Mouse (Mus musculus): ENCODE results near the gene Rubcn. TPM values are rescaled to one million over a fixed set of nuclear protein-coding genes. Genes with fewer than 3 reads are reported as not detected.

The Rubcn gene
- polyA plus RNA-seq, 1 experiment from 2014 or later: 22.6 TPM

DNA sequence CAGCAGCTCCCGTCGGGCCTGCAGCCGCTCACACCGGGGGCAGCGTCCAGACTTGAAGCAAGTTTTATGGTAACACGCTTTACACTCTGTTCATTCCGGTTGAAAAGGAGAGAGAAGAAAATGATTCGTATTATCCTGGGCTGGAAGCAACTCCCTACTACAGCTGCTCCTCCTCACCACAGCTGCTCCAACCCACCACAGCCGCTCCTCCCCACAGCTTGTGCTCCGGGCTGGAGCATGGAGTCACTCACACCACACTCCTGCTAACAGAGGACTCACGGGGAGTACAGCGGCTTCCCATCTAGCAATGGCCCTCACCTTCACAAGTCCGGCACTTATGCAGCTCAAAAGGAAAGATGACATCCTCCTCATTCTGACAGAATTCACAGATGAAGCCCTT, 53.5 kb downstream of the Rubcn start:
- Histone ChIP-seq H3K36me3 (peaks cover 73% of the 10 kb centered on the region), H3K27me3 (ENCODE audit: insufficient read depth, poor library complexity, severe bottlenecking) (no peaks in the 10 kb centered on the region), H3K4me1 (replicated peaks) (no peaks in the 10 kb centered on the region), H3K4me3 (no peak overlapping the region), H3K27ac (no peak overlapping the region), H3K9me3 (no peaks in the 10 kb centered on the region)
- 93% methylated on average over 13 of the region's 13 CpGs for WGBS
- no peak for DNase-seq (ENCODE audit: low spot score)

DNA sequence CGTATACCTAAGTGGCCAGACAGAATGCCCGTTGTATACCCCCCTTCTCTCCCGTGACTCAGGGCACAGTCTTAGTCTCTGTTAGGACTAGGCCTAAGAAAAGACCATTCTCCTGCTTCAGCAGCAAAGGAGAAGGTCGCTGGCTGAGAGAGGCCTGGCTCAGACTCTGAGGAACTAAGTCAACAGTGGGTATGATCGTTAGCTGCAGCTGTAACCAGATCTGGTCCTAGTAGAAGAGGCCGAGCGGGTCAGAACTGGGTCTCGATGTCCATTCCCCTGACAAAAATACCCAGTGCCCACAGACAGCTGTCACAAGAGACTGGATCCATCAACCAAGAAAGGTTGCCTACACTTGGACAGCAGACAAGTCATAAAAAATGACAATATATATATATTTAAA, 54.1 kb downstream of the Rubcn start:
- no peak for DNase-seq (ENCODE audit: low spot score)
- Histone ChIP-seq H3K27me3 (ENCODE audit: insufficient read depth, poor library complexity, severe bottlenecking) (no peaks in the 10 kb centered on the region), H3K27ac (no peak overlapping the region), H3K4me3 (no peak overlapping the region), H3K4me1 (replicated peaks) (no peaks in the 10 kb centered on the region), H3K9me3 (no peaks in the 10 kb centered on the region), H3K36me3 (peaks cover 67% of the 10 kb centered on the region)
- WGBS: 89% methylated on average over 8 of the region's 8 CpGs

GRCm38 (mm10) chr16:32822881-32823280, 54.7 kb downstream of the Rubcn start:
- Histone ChIP-seq H3K27ac (no peak overlapping the region), H3K4me1 (replicated peaks) (no peaks in the 10 kb centered on the region), H3K27me3 (ENCODE audit: insufficient read depth, poor library complexity, severe bottlenecking) (no peaks in the 10 kb centered on the region), H3K4me3 (no peak overlapping the region), H3K36me3 (peaks cover 61% of the 10 kb centered on the region), H3K9me3 (no peaks in the 10 kb centered on the region)
- 83% methylated on average over 5 of the region's 5 CpGs for WGBS
- no peak for DNase-seq (ENCODE audit: low spot score)

DNA sequence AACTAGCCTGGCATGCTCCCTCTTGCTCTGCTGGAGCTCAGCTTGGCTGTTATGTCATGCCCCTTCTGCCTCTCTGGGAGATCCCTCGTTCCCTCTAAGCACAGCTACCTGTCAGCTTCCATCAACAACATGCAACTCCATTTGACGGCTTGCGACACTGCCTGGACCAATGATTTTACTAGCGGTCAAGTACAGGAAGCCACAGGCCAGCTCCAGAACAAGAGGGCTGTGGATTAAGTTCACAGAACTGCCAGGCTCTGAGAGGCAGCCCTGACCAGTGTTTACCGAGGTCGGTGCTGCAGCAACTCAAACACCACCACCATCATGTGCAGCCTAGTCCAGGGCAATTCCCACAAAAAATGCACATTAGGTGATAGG, 55.1 kb downstream of the Rubcn start:
- H3K4me3 ChIP-seq: no peak overlapping the region
- 88% methylated on average over 6 of the region's 6 CpGs for WGBS

DNA sequence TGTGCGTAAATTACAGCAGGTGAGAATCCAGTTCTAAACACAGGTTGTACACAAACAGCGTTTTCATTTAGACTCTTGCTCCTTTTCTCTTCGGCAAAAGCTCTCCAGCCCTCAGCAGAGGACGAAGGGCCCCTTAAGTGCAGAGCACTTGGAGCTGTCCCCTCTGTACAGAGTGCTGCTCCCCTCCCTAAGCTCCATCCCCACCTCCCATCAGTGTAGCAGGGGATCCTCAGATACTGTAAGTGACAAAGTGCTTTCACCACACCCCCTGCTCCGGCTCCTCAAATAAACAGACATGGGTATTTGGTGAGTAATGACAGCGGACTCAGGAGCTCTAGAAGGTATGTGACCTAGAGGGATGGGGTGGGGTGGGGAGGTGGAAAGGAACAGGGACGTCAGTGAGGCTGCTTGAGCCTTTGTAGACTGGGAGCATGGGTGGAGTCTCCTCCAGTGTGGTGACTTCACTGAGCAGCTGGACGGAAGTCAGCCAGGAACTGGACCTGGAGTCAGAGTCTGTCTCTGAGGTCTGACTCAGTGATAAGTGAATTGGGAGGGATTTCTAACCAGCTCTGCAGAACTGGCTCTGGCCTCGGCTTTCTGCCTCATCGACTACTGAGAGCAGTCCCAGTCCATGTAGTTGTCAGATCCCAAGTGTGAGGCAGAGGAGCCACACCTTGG, 55.7 kb downstream of the Rubcn start:
- Histone ChIP-seq H3K9me3 (no peaks in the 10 kb centered on the region), H3K27me3 (ENCODE audit: insufficient read depth, poor library complexity, severe bottlenecking) (no peaks in the 10 kb centered on the region), H3K4me3 (no peak overlapping the region), H3K27ac (no peak overlapping the region), H3K4me1 (replicated peaks) (no peaks in the 10 kb centered on the region), H3K36me3 (peaks cover 52% of the 10 kb centered on the region)
- DNase-seq (ENCODE audit: low spot score): no peak
- 80% methylated on average over 10 of the region's 10 CpGs for WGBS

More for the DNA sequence above, 55.1 kb downstream of the Rubcn start:
- Histone ChIP-seq H3K27ac (no peak overlapping the region), H3K9me3 (no peaks in the 10 kb centered on the region), H3K36me3 (peaks cover 57% of the 10 kb centered on the region), H3K27me3 (ENCODE audit: insufficient read depth, poor library complexity, severe bottlenecking) (no peaks in the 10 kb centered on the region), H3K4me1 (replicated peaks) (no peaks in the 10 kb centered on the region)
- no peak for DNase-seq (ENCODE audit: low spot score)

- H3K36me3 ChIP-seq: peaks cover 17% of the 10 kb centered on the region
- H3K27me3 ChIP-seq (ENCODE audit: insufficient read depth, poor library complexity, severe bottlenecking): peaks cover 10% of the 10 kb centered on the region; the same call in 1 of the 2 replicates
- WGBS: 89% methylated on average over 5 of the region's 5 CpGs
- no peak overlapping the region for H3K4me3 ChIP-seq
- H3K9me3 ChIP-seq: no peaks in the 10 kb centered on the region
- no peak overlapping the region for H3K27ac ChIP-seq
- H3K4me1 ChIP-seq (replicated peaks): peaks cover 21% of the 10 kb centered on the region
- DNase-seq (ENCODE audit: low spot score): no peak
Observed at GRCm38 (mm10) chr16:32818441-32818840, 59.1 kb downstream of the Rubcn start.

DNA sequence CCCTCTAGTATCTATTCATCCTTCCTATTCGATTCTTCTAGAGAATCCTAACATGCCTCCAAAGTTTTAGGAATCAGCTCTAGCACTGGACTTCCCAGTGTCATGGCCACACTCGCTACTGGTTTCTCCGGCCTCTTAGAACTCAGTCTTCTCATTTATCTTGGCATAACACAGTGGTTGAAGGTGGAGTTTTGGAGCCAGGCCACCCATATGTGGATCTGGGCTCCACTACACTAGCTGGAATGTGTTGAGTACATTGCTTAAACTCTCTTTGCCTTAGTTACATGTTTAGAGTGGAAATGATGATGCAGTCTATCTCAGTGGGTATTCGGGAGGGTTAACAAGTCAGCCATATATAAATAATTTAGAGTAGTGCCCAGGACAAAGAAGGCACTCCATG, 59.5 kb downstream of the Rubcn start:
- no peak overlapping the region for H3K27ac ChIP-seq
- no peak overlapping the region for H3K4me3 ChIP-seq
- peaks cover 10% of the 10 kb centered on the region; the same call in 1 of the 2 replicates for H3K27me3 ChIP-seq (ENCODE audit: insufficient read depth, poor library complexity, severe bottlenecking)
- no peaks in the 10 kb centered on the region for H3K9me3 ChIP-seq
- no peak for DNase-seq (ENCODE audit: low spot score)
- WGBS: 88% methylated on average over 4 of the region's 4 CpGs
- peaks cover 13% of the 10 kb centered on the region for H3K36me3 ChIP-seq
- H3K4me1 ChIP-seq (replicated peaks): peaks cover 21% of the 10 kb centered on the region

GRCm38 (mm10) chr16:32815160-32815605, 62.4 kb downstream of the Rubcn start:
- H3K4me3 ChIP-seq: peak overlapping the region; percentile 44

DNA sequence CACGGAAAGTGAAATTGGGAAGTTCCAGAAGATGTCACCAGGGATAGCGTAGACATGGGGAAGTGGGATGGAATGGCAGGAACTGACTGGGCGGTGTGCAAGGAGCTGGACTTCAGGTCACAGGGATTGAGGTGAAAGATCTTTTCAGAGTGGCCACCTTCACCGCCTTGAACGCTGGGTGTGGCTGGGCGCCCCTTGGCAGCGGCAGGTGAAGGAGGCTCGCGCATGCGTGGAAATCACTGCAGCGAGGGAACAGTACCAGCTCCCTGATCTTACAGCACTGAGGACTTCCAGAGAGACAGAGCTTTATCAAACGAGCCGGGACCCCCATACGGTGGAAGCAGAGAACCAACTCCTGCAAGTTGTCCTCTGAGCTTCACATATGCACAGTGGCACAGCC, 63.0 kb downstream of the Rubcn start:
- Histone ChIP-seq H3K4me3 (peak overlapping the region; percentile 44), H3K4me1 (replicated peaks) (peaks cover 21% of the 10 kb centered on the region), H3K36me3 (no peaks in the 10 kb centered on the region), H3K27ac (peak overlapping the region; percentile 59; the same call in 1 of the 2 replicates), H3K27me3 (ENCODE audit: insufficient read depth, poor library complexity, severe bottlenecking) (peaks cover 10% of the 10 kb centered on the region; the same call in 1 of the 2 replicates), H3K9me3 (no peaks in the 10 kb centered on the region)
- WGBS: 29% methylated on average over 14 of the region's 14 CpGs
- peak; percentile 34 for DNase-seq (ENCODE audit: low spot score)

More at GRCm38 (mm10) chr16:32815160-32815605, 62.4 kb downstream of the Rubcn start:
- Histone ChIP-seq H3K36me3 (no peaks in the 10 kb centered on the region), H3K27ac (peak overlapping the region; percentile 59; the same call in 1 of the 2 replicates), H3K4me1 (replicated peaks) (peaks cover 21% of the 10 kb centered on the region), H3K9me3 (no peaks in the 10 kb centered on the region), H3K27me3 (ENCODE audit: insufficient read depth, poor library complexity, severe bottlenecking) (peaks cover 10% of the 10 kb centered on the region; the same call in 1 of the 2 replicates)
- 11% methylated on average over 6 of the region's 6 CpGs for WGBS
- peak; percentile 54 for DNase-seq (ENCODE audit: low spot score)

GRCm38 (mm10) chr16:32813771-32814170, 63.8 kb downstream of the Rubcn start:
- Histone ChIP-seq H3K4me3 (no peak overlapping the region), H3K36me3 (no peaks in the 10 kb centered on the region), H3K9me3 (no peaks in the 10 kb centered on the region), H3K4me1 (replicated peaks) (peaks cover 21% of the 10 kb centered on the region), H3K27ac (no peak overlapping the region), H3K27me3 (ENCODE audit: insufficient read depth, poor library complexity, severe bottlenecking) (peaks cover 10% of the 10 kb centered on the region; the same call in 1 of the 2 replicates)
- no peak for DNase-seq (ENCODE audit: low spot score)
- WGBS: 70% methylated on average over 3 of the region's 3 CpGs

DNA sequence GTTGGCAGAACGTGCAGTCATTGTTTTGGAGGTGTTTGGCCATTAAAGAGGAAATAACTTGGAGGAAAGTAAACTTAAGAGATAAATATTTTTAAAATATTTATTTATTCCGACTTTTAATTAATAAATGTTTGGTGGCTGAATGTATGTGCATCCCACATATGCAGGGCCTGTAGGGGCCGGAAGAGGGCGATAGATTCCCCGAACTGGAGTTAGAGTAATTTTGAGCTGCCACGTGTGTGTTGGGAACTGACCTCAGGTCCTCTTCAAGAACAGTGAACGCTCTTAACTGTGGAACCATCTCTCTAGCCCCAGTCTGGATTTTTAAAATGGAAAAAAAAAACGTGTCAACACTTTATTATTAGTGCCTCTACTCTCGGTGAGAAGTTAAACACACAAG, 64.2 kb downstream of the Rubcn start:
- WGBS: 47% methylated on average over 9 of the region's 9 CpGs
- no peak for DNase-seq (ENCODE audit: low spot score)

GRCm38 (mm10) chr16:32812888-32813361, 64.6 kb downstream of the Rubcn start:
- no peaks in the 10 kb centered on the region for H3K36me3 ChIP-seq
- WGBS: 3% methylated on average over 9 of the region's 9 CpGs
- peaks cover 10% of the 10 kb centered on the region; the same call in 1 of the 2 replicates for H3K27me3 ChIP-seq (ENCODE audit: insufficient read depth, poor library complexity, severe bottlenecking)
- H3K27ac ChIP-seq: no peak overlapping the region
- no peaks in the 10 kb centered on the region for H3K9me3 ChIP-seq
- peaks cover 21% of the 10 kb centered on the region for H3K4me1 ChIP-seq (replicated peaks)
- peak; percentile 84 for DNase-seq (ENCODE audit: low spot score)
- H3K4me3 ChIP-seq: no peak overlapping the region

More for the DNA sequence above, 64.2 kb downstream of the Rubcn start:
- Histone ChIP-seq H3K27me3 (ENCODE audit: insufficient read depth, poor library complexity, severe bottlenecking) (peaks cover 10% of the 10 kb centered on the region; the same call in 1 of the 2 replicates), H3K4me1 (replicated peaks) (peaks cover 21% of the 10 kb centered on the region), H3K27ac (no peak overlapping the region), H3K9me3 (no peaks in the 10 kb centered on the region), H3K4me3 (no peak overlapping the region), H3K36me3 (no peaks in the 10 kb centered on the region)

GRCm38 (mm10) chr16:32810321-32810720, 67.2 kb downstream of the Rubcn start, which contains the start of gene Smbd1:
Gene Smbd1 (minus strand): TSS chr16:32810477.
- Histone ChIP-seq H3K36me3 (no peaks in the 10 kb centered on the region), H3K4me3 (no peak within 1 kb of the TSS), H3K4me1 (replicated peaks) (peaks cover 33% of the 10 kb centered on the region), H3K27me3 (ENCODE audit: insufficient read depth, poor library complexity, severe bottlenecking) (peaks cover 10% of the 10 kb centered on the region; the same call in 1 of the 2 replicates), H3K9me3 (no peaks in the 10 kb centered on the region), H3K27ac (no peak within 1 kb of the TSS)
- WGBS: 94% methylated on average over 4 of the region's 4 CpGs
- no peak for DNase-seq (ENCODE audit: low spot score)
